Mouse (Mus musculus) frontal cortex, postnatal 10 days (tissue): ENCODE measurements around the gene Misp.

Experiments
- DNase-seq, 2 experiments: peaks; one replicate each; pipeline ENCODE4 v3.0.0; 2022; ENCODE audit warnings: low spot score in 2 of 2, mixed read lengths in 1 of 2

Gene Misp

DNA sequence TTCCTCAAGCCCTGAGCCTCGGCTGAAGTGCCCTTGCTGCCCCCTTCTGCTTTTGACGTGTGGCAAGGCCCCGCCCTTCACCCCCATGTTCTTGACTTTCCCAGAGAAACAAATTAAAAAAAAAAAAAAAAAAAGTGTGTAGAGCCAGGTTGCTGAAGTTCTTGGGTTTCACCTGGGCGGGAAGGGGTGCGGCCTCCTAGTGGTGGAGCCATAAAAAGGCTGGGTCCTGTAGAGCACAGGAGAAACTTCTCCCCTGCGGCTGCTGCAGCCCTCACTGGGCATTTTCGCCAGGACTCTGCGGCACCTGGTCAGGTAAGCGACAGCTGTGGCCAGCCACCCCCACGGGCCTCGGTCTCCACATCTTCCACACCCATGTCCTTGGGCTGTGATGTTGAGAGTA, at the start of gene Misp:
TSS of gene Misp (plus strand) at position 208 of the 400 bp plus-strand sequence.
- no peak for DNase-seq

DNA sequence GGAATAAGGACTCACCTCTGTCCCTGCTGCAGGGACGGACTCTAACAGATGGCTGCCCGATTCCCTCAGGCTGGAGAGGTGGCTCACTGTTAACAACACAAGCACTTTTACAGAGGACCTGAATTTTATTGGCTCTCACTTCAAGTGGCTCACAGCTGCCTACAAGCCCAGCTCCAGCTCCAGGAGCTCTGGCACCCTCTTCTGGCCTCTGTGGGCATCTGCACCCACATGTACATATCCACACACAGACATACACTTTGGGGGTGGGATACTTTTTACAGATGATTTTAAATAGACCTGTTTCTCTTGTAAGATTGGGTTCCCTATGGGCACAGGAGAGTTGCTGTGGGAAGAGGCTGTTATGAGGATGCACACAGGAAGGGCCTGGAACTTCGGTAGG, 48.5 kb upstream of the Misp start:
- no peak for DNase-seq

- DNase-seq, result no peak
These were observed 47.6 kb upstream of the Misp start for GRCm38 (mm10) chr10:79773208-79773607.

GRCm38 (mm10) chr10:79774486-79775279, 46.1 kb upstream of the Misp start:
- no peak for DNase-seq

DNA sequence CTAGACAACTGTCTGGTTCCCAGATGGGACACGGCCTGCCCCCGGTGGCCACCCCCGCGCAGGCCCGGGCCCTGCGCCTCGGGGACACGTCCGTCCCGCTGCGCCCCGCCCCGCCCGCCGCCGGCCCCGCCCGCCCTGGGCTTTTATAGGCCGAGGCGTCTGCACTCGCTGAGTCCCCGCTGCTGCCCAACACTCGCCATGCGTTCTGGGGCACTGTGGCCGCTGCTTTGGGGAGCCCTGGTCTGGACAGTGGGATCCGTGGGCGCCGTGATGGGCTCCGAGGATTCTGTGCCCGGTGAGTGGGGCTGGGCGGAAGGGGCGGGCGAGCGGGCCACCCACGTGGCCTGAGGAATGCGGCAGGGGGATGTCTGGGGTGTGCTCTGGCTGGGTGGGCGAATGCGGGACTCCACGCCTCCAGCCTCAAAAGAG, 43.7 kb upstream of the Misp start, which contains the start of gene Fstl3:
TSS of gene Fstl3 (plus strand) at position 170 of the 429 bp plus-strand sequence.
- no peak for DNase-seq

DNA sequence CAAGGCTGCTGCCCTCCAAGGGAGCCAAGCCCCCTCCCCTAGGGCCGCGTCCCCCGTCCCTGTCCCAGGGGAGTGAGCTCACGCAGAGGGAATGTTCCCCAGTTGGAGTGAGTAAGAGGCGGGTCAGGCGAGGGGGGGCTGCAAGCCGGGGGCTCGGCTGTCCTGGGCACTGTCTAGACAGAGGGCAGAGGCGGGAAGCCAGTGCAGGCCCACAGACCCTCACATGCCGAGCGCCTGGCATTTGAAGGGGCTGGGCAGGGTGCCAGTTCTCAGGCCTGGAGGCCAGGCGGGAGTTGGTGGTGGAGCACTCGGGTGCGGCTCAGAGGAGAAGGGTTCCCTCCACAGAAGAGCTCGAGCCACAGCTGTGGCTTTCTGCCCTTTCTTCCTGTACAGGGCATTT, 42.8 kb upstream of the Misp start:
- no peak for DNase-seq

GRCm38 (mm10) chr10:79779193-79779592, 41.6 kb upstream of the Misp start:
- no peak for DNase-seq

- peak; percentile 94 for DNase-seq
These were observed 40.8 kb upstream of the Misp start for GRCm38 (mm10) chr10:79779784-79780663.

- no peak for DNase-seq
These were observed 40.1 kb upstream of the Misp start for GRCm38 (mm10) chr10:79780664-79781015.

DNA sequence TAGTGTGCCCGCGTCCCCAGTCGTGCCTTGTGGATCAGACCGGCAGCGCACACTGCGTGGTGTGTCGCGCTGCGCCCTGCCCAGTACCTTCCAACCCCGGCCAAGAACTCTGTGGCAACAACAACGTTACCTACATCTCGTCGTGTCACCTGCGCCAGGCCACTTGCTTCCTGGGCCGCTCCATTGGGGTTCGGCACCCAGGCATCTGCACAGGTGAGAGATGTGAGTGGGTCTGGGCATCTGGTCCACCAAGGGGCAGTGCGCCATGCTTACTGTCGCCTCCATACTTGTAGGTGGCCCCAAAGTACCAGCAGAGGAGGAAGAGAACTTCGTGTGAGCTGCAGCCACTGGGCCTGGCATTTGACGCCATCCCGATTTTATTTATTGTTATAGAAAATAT, 39.6 kb upstream of the Misp start:
- DNase-seq, result no peak

DNA sequence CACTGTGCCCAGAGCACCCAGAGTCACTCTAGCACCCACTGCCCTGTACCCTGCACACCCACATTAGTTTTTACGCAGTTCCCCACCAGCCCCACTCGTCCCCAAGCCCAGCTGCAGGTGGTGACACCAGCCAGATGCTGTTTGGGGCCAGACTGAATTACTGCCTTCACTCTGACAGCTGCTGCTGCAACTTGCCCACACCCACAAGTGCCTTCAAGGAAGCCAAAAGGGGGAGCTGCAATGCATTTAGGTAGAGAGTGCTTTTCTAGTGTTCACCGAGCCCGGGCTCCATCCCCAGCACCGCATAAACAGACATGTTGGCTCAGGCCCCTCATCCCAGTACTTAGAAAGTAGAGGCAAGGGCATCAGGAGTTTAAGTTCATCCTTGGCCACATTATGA, 38.8 kb upstream of the Misp start:
- no peak for DNase-seq

- no peak for DNase-seq
These were observed 37.7 kb upstream of the Misp start for GRCm38 (mm10) chr10:79783050-79783449.

- DNase-seq, result no peak
These were observed 36.6 kb upstream of the Misp start for GRCm38 (mm10) chr10:79783920-79784800.

GRCm38 (mm10) chr10:79788386-79789158, 32.2 kb upstream of the Misp start:
- DNase-seq, result peak in 1 of 2 experiments; percentile 68

DNA sequence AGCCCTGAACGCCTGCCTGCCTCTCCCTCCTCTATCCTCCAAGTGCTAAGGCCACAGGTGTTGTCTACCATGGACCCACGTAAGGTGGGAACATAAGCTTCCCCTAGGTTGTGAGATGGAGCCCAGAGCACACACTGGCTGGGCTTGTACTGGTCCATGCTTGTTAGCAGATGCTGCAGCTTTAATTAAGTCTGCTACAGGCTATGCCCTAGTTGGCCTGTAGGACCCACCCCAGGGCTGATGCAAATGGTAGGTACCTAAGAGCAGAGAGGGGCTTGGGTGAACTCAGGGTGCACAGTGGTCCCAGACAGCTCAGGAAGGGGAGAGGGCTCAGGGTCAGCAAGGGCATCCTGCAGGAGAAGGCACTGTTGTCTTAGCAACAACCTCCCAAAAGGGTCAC, 31.2 kb upstream of the Misp start:
- no peak for DNase-seq

DNA sequence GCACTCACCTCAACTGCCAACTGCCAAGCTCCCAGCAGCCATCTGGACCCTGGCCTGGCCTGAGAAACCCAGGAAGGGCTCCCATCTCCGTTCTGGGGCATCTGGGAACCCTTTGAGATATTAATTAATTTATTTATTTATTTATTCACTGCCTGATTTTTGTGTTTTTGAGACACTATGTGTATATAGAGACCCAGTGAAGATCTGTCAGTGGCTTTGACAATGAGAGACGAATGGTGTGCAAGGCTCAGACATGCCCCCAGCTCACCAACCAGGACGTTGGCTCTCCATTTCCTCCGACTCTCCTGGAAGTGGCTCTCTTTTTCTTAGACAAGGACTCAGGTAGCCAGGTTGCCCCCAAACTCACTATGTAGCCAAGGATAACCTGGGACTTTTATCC, 29.9 kb upstream of the Misp start, which contains the start of gene Prss57:
TSS of gene Prss57 (minus strand) at position 101 of the 400 bp plus-strand sequence.
- no peak for DNase-seq

- no peak for DNase-seq
These were observed 28.3 kb upstream of the Misp start for GRCm38 (mm10) chr10:79792339-79793040.

GRCm38 (mm10) chr10:79793051-79793737, 27.6 kb upstream of the Misp start, which contains the start of gene Palm:
TSS of gene Palm (plus strand) at chr10:79793572.
- peak in 1 of 2 experiments; percentile 79 for DNase-seq

DNA sequence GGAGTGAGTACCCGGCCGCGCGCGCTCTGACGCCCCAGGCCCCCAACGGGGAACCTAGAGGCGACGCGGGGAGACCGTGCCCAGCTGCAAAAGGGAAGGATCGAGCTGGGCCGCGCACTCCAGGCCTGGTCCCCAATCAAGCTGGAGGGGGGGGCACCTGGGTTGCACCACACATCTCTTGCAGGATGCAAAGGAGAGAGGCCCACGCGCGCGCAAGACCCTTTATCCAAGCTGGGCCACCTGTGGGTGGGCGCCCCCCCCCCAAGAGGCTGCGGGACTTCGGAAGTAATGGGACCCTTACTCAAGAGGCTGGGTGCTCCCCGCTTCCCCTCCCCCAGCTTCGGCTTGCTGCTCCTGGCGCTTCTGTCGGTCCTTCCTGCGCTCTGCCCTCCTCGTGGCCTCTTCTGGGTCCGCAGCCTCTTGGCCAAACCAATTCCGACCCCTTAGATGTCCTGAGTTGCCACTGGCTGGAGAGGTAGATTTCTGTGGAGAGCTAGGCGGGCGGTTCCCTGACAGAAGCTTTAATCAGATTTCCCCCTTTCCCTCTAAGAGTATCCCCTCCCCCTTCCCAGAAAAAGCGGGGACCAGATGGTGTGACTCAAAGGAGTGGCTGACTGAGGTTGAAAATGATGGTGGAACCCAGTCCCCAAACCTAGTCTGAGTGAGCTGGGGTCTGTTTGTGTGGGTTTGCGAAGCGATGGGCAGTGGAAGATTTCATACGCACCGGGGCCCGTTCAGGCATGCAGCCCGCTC, 26.9 kb upstream of the Misp start:
- DNase-seq, result peak in 1 of 2 experiments; percentile 53
